Mouse (Mus musculus) bone marrow, adult 2 months (tissue): ENCODE results near the gene B3gnt8.

ENCODE experiments used
- CTCF ChIP-seq: fragments of 200-500 bp; IDR thresholded peaks from 2 replicates; pipeline ENCODE4 v1.5.1; 2011; ENCODE audit warnings: low read length, control low read depth; ENCODE audit not compliant: control insufficient read depth, insufficient read depth
- POLR2A ChIP-seq: fragments of 200-500 bp; IDR thresholded peaks from 2 replicates; pipeline ENCODE4 v1.6.1; 2011; ENCODE audit warnings: low read depth, mild to moderate bottlenecking, control low read depth, low read length, borderline replicate concordance; ENCODE audit not compliant: control insufficient read depth

DNA sequence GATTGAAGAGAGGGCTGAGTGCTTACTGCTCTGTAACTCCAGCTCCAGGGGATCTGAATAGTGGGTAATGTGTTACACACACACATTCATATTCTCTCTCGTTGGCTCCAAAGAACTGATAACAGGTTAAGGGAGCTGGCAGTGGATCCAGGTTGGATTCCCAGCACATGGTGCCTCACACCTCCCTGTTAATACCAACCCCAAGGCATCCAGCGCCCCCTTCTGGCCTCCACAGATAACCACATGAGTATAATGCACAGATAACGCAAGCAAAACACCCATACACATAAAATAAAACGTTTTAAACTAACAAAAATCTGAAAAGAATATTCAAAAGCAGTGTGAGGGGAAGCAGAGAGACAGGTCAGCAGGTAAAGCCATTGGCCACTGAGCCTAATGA is 46.0 kb downstream of the B3gnt8 start:
- no peak for TF ChIP-seq POLR2A
- no peak for TF ChIP-seq CTCF
